ENCODE assay signal across 11 mouse cellular contexts in the genomic region with DNA sequence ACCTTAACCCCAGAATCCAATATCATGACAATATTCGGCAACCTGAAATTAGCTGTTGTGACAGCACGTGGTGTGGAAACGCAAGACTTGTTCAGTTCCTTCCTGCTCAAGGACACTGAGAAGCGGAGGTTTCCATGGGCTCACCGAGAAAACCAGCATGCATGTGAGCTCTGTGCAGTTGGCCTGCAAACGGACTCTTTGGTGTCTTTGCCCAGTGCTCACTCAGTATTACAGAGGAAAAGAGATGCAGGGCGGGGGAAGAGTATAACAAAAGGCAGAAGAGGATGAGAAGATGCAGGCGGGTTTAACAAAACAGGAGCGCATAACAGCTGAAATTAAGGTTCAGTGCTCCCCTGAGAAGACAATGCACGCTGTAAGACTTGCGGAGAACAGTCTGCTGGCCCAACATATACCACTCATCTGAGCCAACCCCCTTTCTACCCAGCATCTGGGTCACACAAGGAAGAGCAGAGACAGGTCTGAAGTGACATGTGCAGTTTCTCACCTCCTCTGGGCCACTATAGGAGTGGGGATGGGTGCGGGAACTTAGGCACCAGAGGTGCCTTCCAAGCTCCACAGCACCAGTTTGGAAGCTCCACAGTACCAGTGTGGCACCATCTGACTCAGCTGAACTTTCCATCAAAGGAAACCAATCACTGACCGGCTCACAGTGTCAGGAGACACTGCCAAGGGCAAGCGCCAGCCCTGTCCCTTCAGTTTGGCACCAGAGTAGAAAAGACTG.
DNase-seq lines count a peak whose midpoint lies in the region; ATAC-seq lines count a peak whose summit lies in the region.
"Had no signal": no experiment of that assay in that cellular context is flagged by ENCODE, and none has a peak within 500 bp of the region (broad histone marks: within the 10 kb centered on the region; RNA-seq: fewer than 3 reads in every experiment).

No protein-coding gene starts in this region.

- intact Hi-C loops in gastrocnemius, postnatal 36 days (cut with DNase I): no loop called here

- no peak for ATAC-seq in granulocyte monocyte progenitor cell, adult 5-6 weeks (replicated peaks; ENCODE audit: poor library complexity, severe bottlenecking)

- peak; percentile 14 for DNase-seq in 3134 (ENCODE audit: extremely low read depth, insufficient read length, low spot score)
- DNase-seq in adrenal gland, adult 2 months: peak; percentile 69
- DNase-seq in cerebellum, postnatal 25 days: peak; percentile 62 to 68
- peak; percentile 28 to 56 for DNase-seq in layer of hippocampus, postnatal 14 days (ENCODE audit: low spot score in 2 of 2)
- no peak for DNase-seq in testis, postnatal 10 days (ENCODE audit: low spot score)
- no peak for DNase-seq in embryo, embryonic 9.5 days (ENCODE audit: extremely low spot score)
- no peak for DNase-seq in gastrocnemius, postnatal 36 days
- DNase-seq: heart, postnatal 14 days; lung, postnatal 14 days; thymus, adult 18-20 months had no signal

Comparison
In these comparisons a context has a peak if more than half of its experiments do, and no peak if none do; other contexts are left out.
1. DNase-seq: peak in 3134 (single experiment), adrenal gland, adult 2 months (single experiment), cerebellum, postnatal 25 days (2 of 2) and layer of hippocampus, postnatal 14 days (2 of 2); none in testis, postnatal 10 days (single experiment), embryo, embryonic 9.5 days (single experiment) and gastrocnemius, postnatal 36 days (0 of 2).